Mouse (Mus musculus): ENCODE results near the gene Tsr1.

Tsr1 gene

GRCm38 (mm10) chr11:74896901-74897677, 782 bp upstream of the Tsr1 start, which contains the start of gene Sgsm2:
Gene Sgsm2, minus strand, starts transcription at chr11:74897060.
- no peak for DNase-seq (ENCODE audit: low read depth)

GRCm38 (mm10) chr11:74898517-74898827, 601 bp downstream of the Tsr1 start:
- DNase-seq (ENCODE audit: low read depth) = no peak

GRCm38 (mm10) chr11:74901555-74901954, 3.7 kb downstream of the Tsr1 start:
- DNase-seq (ENCODE audit: low read depth) = no peak

GRCm38 (mm10) chr11:74902416-74902815, 4.5 kb downstream of the Tsr1 start:
- no peak for DNase-seq (ENCODE audit: low read depth)

- no peak for DNase-seq (ENCODE audit: low read depth)
These were observed 10.0 kb downstream of the Tsr1 start for GRCm38 (mm10) chr11:74907850-74908249.

- DNase-seq (ENCODE audit: low read depth) = no peak
These were observed 10.9 kb downstream of the Tsr1 start for GRCm38 (mm10) chr11:74908618-74909399.

GRCm38 (mm10) chr11:74909978-74910377, 12.1 kb downstream of the Tsr1 start:
- no peak for DNase-seq (ENCODE audit: low read depth)

- no peak for DNase-seq (ENCODE audit: low read depth)
These were observed 14.6 kb downstream of the Tsr1 start for GRCm38 (mm10) chr11:74912492-74912891.

- DNase-seq (ENCODE audit: low read depth) = no peak
These were observed 21.4 kb downstream of the Tsr1 start for GRCm38 (mm10) chr11:74919249-74919648.

GRCm38 (mm10) chr11:74924149-74924548, 26.3 kb downstream of the Tsr1 start:
- DNase-seq (ENCODE audit: low read depth) = no peak

- peak; percentile 93 for DNase-seq (ENCODE audit: low read depth)
These were observed 27.9 kb downstream of the Tsr1 start, which contains the start of the genes Smg6 and Srr for GRCm38 (mm10) chr11:74925577-74926387. Gene Smg6, plus strand, starts transcription at chr11:74925823. Gene Srr, minus strand, starts transcription at chr11:74925948.

GRCm38 (mm10) chr11:74926388-74927005, 28.6 kb downstream of the Tsr1 start:
- peak; percentile 80 for DNase-seq (ENCODE audit: low read depth)

- no peak for DNase-seq (ENCODE audit: low read depth)
These were observed 29.4 kb downstream of the Tsr1 start for GRCm38 (mm10) chr11:74927236-74927725.

GRCm38 (mm10) chr11:74929111-74929510, 31.2 kb downstream of the Tsr1 start:
- no peak for DNase-seq (ENCODE audit: low read depth)

- DNase-seq (ENCODE audit: low read depth) = no peak
These were observed 32.5 kb downstream of the Tsr1 start for GRCm38 (mm10) chr11:74930391-74930790.

- peak; percentile 40 for DNase-seq (ENCODE audit: low read depth)
These were observed 48.5 kb downstream of the Tsr1 start for GRCm38 (mm10) chr11:74946348-74946747.

- no peak for DNase-seq (ENCODE audit: low read depth)
These were observed 57.0 kb downstream of the Tsr1 start for GRCm38 (mm10) chr11:74954901-74955300.

GRCm38 (mm10) chr11:74956006-74956405, 58.1 kb downstream of the Tsr1 start:
- no peak for DNase-seq (ENCODE audit: low read depth)

GRCm38 (mm10) chr11:74957600-74957999, 59.7 kb downstream of the Tsr1 start:
- no peak for DNase-seq (ENCODE audit: low read depth)
